8 mouse cellular contexts compared by ENCODE assay signal in the genomic region with DNA sequence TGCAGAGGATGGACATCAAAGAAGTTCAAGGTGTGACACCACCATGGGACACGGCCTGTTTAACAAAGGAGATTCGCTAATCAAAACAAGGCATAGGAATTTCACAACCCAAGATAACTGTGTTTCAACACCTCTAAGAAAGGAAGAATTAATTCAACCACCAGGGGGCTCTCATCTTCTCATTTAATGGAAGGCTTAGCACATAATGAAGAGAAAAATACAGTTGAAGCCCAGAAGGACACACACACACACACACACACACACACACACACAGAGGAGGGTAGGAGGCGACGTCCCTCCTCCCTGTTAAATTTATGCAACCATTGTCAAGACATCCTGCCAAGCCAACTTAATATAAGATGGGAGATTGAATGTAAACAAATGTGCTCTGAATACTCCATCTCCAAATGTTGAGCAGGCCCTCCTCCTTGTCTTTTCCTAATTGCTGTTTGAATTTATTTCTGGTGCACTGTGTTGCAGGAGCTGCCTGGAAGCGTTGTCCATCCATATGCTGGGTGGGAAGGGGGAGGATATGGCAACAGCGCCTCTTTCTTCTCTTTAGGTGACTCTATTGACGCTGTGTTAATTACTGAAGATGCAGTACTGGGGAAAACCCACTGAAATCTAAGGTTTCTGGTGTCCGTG.
DNase-seq lines count a peak whose midpoint lies in the region; ATAC-seq and TF ChIP-seq lines count a peak whose summit lies in the region.

No protein-coding gene starts in this region.

- no peaks in the 10 kb centered on the region for H3K27me3 ChIP-seq in liver, postnatal 0 days (ENCODE audit: insufficient read depth, low read length)
- no peaks in the 10 kb centered on the region for H3K27me3 ChIP-seq in intestine, postnatal 0 days (replicated peaks; ENCODE audit: control insufficient read depth, insufficient read depth, low read length)
- H3K27me3 ChIP-seq in midbrain, postnatal 0 days (ENCODE audit: insufficient read depth, low read length) = no peaks in the 10 kb centered on the region

- no peaks in the 10 kb centered on the region for H3K9me3 ChIP-seq in liver, postnatal 0 days (ENCODE audit: low read length)
- H3K9me3 ChIP-seq in intestine, postnatal 0 days (ENCODE audit: control insufficient read depth) = no peaks in the 10 kb centered on the region
- no peaks in the 10 kb centered on the region for H3K9me3 ChIP-seq in midbrain, postnatal 0 days (ENCODE audit: low read length)

- no peak overlapping the region for H3K27ac ChIP-seq in liver, postnatal 0 days (ENCODE audit: low read depth)
- no peak overlapping the region for H3K27ac ChIP-seq in intestine, postnatal 0 days (ENCODE audit: low read depth, low read length)
- no peak overlapping the region for H3K27ac ChIP-seq in midbrain, postnatal 0 days (ENCODE audit: low read depth, low read length)

- 52% methylated on average over 8 of the region's 8 CpGs for WGBS in liver, postnatal 0 days (ENCODE audit: insufficient replicate concordance)
- 49% methylated on average over 8 of the region's 8 CpGs for WGBS in intestine, postnatal 0 days
- 59% methylated on average over 8 of the region's 8 CpGs for WGBS in midbrain, postnatal 0 days

- H3K4me2 ChIP-seq in liver, postnatal 0 days (ENCODE audit: low read depth, low read length) = no peak overlapping the region
- no peak overlapping the region for H3K4me2 ChIP-seq in intestine, postnatal 0 days (replicated peaks; ENCODE audit: low read depth)
- H3K4me2 ChIP-seq in midbrain, postnatal 0 days (ENCODE audit: low read depth, low read length, poor library complexity, severe bottlenecking) = no peak overlapping the region

- no peaks in the 10 kb centered on the region for H3K36me3 ChIP-seq in liver, postnatal 0 days (replicated peaks; ENCODE audit: insufficient read depth, low read length)
- no peaks in the 10 kb centered on the region for H3K36me3 ChIP-seq in intestine, postnatal 0 days (ENCODE audit: control insufficient read depth, insufficient read depth)
- no peaks in the 10 kb centered on the region for H3K36me3 ChIP-seq in midbrain, postnatal 0 days (ENCODE audit: insufficient read depth, low read length)

- no peak overlapping the region for H3K9ac ChIP-seq in liver, postnatal 0 days (replicated peaks)
- H3K9ac ChIP-seq in intestine, postnatal 0 days (ENCODE audit: low read depth, low read length) = no peak overlapping the region
- H3K9ac ChIP-seq in midbrain, postnatal 0 days (replicated peaks; ENCODE audit: low read length, poor library complexity, severe bottlenecking) = no peak overlapping the region

- no peak for ATAC-seq in liver, postnatal 0 days
- ATAC-seq in intestine, postnatal 0 days = no peak
- no peak for ATAC-seq in midbrain, postnatal 0 days (ENCODE audit: low FRiP score)

- DNase-seq in adrenal gland, postnatal 14 days = peak; percentile 28
- DNase-seq in adrenal gland, adult 18-20 months (ENCODE audit: low spot score in 2 of 2) = no peak
- no peak for DNase-seq in liver, postnatal 0 days
- no peak for DNase-seq in liver
- peak; percentile 73 for DNase-seq in cerebellum, adult 9-10 months
- DNase-seq in midbrain, postnatal 0 days (ENCODE audit: low spot score) = peak; percentile 87
- DNase-seq in urinary bladder, adult 18-20 months (ENCODE audit: low spot score in 2 of 2) = no peak

- TF ChIP-seq EP300 in liver, postnatal 0 days (IDR thresholded peaks at IDR 0.05; ENCODE audit: low read depth) = no peak

- H3K4me3 ChIP-seq in liver, postnatal 0 days (ENCODE audit: low read depth, low read length) = no peak overlapping the region
- no peak overlapping the region for H3K4me3 ChIP-seq in intestine, postnatal 0 days (ENCODE audit: low read depth, low read length)
- no peak overlapping the region for H3K4me3 ChIP-seq in midbrain, postnatal 0 days (ENCODE audit: low read depth, low read length)

- no peaks in the 10 kb centered on the region for H3K4me1 ChIP-seq in liver, postnatal 0 days (ENCODE audit: insufficient read depth)
- no peaks in the 10 kb centered on the region for H3K4me1 ChIP-seq in intestine, postnatal 0 days (replicated peaks; ENCODE audit: control insufficient read depth, insufficient read depth, low read length)
- 0 out of 2 replicates have a peak, but pooled peaks cover 4% of the 10 kb centered on the region for H3K4me1 ChIP-seq in midbrain, postnatal 0 days (ENCODE audit: insufficient read depth, low read length)

- peak; percentile 54 for TF ChIP-seq CTCF in liver, postnatal 0 days (IDR thresholded peaks at IDR 0.05; ENCODE audit: low read depth)
- TF ChIP-seq CTCF in intestine, postnatal 0 days (IDR thresholded peaks at IDR 0.05; ENCODE audit: low read depth) = peak; percentile 71
- peak; percentile 75 for TF ChIP-seq CTCF in midbrain, postnatal 0 days (IDR thresholded peaks at IDR 0.05)

Comparison
In these comparisons a context has a peak if more than half of its experiments do, and no peak if none do; other contexts are left out.
1. DNase-seq: peak in adrenal gland, postnatal 14 days (single experiment), cerebellum, adult 9-10 months (single experiment) and midbrain, postnatal 0 days (single experiment); none in adrenal gland, adult 18-20 months (0 of 2), liver, postnatal 0 days (single experiment), liver (single experiment) and urinary bladder, adult 18-20 months (0 of 2).
2. Peak in every context shown above with its lines, with median percentiles within 50 percentile points of each other: CTCF ChIP-seq.